Mouse (Mus musculus) stomach, embryonic 15.5 days (tissue): ENCODE results near the gene BC052040. TPM values are rescaled to one million over a fixed set of nuclear protein-coding genes. Genes with fewer than 3 reads are reported as not detected.
A peak's percentile ranks its signal among the peaks of the same experiment; 100 is the strongest.

Experiments
- ATAC-seq: fragments of 200-750 bp; cut with Nextera tagmentation; 2 replicates; pipeline ENCODE4 v1.8.0; 2017; ENCODE audit warnings: low read depth, moderate number of reproducible peaks, moderate TSS enrichment; ENCODE audit not compliant: insufficient read depth, low FRiP score
- H3K27ac ChIP-seq: fragments of 300-500 bp; sonication (generic); 2 replicates; pipeline ENCODE4 v1.5.1; 2015; ENCODE audit warnings: mild to moderate bottlenecking, inconsistent platforms
- H3K27me3 ChIP-seq: fragments of 300-500 bp; sonication (generic); replicated peaks from 2 replicates; pipeline ENCODE4 v1.6.1; 2015; ENCODE audit warnings: inconsistent platforms
- H3K36me3 ChIP-seq: fragments of 300-500 bp; sonication (generic); 2 replicates; pipeline ENCODE4 v1.6.1; 2015; ENCODE audit warnings: inconsistent platforms
- H3K4me1 ChIP-seq: fragments of 300-500 bp; sonication (generic); 2 replicates; pipeline ENCODE4 v1.6.1; 2015; ENCODE audit warnings: inconsistent platforms
- H3K4me2 ChIP-seq: fragments of 300-500 bp; sonication (generic); 2 replicates; pipeline ENCODE4 v1.6.1; 2015; ENCODE audit warnings: mild to moderate bottlenecking, inconsistent platforms
- H3K4me3 ChIP-seq: fragments of 300-500 bp; sonication (generic); replicated peaks from 2 replicates; pipeline ENCODE4 v1.5.1; 2015; ENCODE audit warnings: inconsistent platforms
- H3K9ac ChIP-seq: fragments of 300-500 bp; sonication (generic); 2 replicates; pipeline ENCODE4 v1.6.1; 2015; ENCODE audit warnings: inconsistent platforms
- H3K9me3 ChIP-seq: fragments of 300-500 bp; sonication (generic); 2 replicates; pipeline ENCODE4 v1.6.1; 2016; ENCODE audit warnings: inconsistent platforms
- WGBS: fragments of 180-500 bp; shearing (Covaris S2); methylation state at CpG from one replicate; pipeline ENCODE4 v1.1.7; 2015; 5-methylcytosine and 5-hydroxymethylcytosine counted together
- microRNA counts: library from miRNA; unstranded; fragments of <30 nt; microRNA quantifications from one replicate; lab custom pipeline; 2016
- microRNA-seq: library from miRNA; unstranded; fragments of <30 nt; microRNA quantifications from one replicate; pipeline ENCODE4, GENCODE M21; 2016
- polyA plus RNA-seq: library from polyadenylated mRNA; unstranded; fragments of >200 nt; fragmentation: Nextera tagmentation; extraction: Ambion mirVana; gene quantifications from 2 replicates; pipeline ENCODE4 v1.2.1, GENCODE M21; 2015

Gene BC052040
- polyA plus RNA-seq, 1 experiment from 2014 or later: 11.9 TPM

DNA sequence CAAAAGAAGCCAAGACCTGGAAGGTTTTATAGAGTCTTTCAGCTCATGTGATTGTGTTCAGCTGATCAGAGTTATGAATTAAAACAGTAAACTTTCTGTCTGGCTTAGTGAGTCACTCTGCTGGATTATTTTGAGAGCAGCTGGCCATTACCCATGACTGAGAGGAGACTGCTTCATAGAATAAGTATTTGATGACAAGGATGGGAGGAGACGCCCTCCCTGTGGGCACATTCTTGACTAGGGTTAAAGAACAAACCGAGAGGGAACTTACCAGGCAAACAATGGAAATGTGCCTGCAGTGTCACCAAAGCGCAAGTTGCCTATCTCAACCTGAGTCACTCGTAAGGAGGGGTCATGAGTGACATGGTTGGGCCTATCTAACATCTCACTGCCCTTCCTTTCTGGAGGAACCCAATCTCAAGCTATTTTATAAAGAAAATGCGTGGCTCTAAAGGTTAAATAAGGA lies 199.1 kb downstream of the BC052040 start:
- H3K9ac ChIP-seq: no peak overlapping the region
- no peak overlapping the region; the same call in 1 of the 2 replicates for H3K27ac ChIP-seq
- no peaks in the 10 kb centered on the region for H3K36me3 ChIP-seq
- H3K27me3 ChIP-seq: no peaks in the 10 kb centered on the region
- no peak overlapping the region for H3K4me3 ChIP-seq
- no peak for ATAC-seq
- 67% methylated on average over 5 of the region's 5 CpGs for WGBS
- H3K4me1 ChIP-seq: peaks cover 18% of the 10 kb centered on the region
- no peaks in the 10 kb centered on the region for H3K9me3 ChIP-seq
- H3K4me2 ChIP-seq: no peak overlapping the region

DNA sequence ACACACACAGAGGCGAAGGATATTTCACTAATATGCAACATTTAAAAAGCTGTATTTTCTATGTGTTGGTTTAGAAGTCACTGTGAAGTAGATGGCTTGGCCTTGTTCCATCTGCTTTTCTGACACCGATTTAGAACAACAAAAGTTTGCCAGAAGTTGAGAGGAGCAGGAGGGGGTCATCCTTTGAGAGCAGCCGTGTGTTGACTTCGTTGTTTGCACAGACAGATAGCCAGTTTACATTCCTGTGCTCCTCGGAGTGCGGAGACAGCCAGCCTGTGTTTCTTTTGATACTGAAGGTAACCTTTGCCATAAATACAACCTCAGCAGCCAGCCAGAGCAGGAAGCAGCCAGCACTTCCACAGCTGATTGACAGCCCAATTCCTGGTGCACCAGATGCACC lies 204.2 kb downstream of the BC052040 start:
- H3K4me3 ChIP-seq: no peak overlapping the region
- no peak overlapping the region for H3K9ac ChIP-seq
- peaks cover 4% of the 10 kb centered on the region; the same call in 1 of the 2 replicates for H3K4me1 ChIP-seq
- no peak for ATAC-seq
- 26% methylated on average over 6 of the region's 6 CpGs for WGBS
- H3K9me3 ChIP-seq: no peaks in the 10 kb centered on the region
- no peak overlapping the region for H3K4me2 ChIP-seq
- no peak overlapping the region for H3K27ac ChIP-seq
- no peaks in the 10 kb centered on the region for H3K27me3 ChIP-seq
- H3K36me3 ChIP-seq: no peaks in the 10 kb centered on the region

DNA sequence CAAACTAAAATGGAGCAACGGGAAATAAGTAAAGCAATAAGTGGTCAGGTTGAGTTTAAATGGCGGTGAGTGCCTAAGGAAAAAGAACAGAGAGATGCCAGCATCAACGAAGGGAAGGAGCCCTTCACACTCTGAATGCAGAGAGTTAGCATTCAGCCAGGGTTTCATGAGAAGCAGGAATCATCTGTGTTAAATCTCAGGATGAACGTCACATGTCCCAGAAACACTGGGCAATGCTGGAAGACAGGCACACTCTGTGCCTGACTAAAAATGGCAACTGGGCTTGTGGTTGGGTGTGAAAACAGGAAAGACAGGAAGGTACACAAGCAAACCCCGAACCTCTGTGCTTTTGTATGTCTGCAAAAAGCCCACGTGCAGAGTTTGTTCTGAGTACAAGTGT lies 217.3 kb downstream of the BC052040 start:
- H3K27me3 ChIP-seq: no peaks in the 10 kb centered on the region
- H3K4me3 ChIP-seq: no peak overlapping the region
- no peaks in the 10 kb centered on the region for H3K36me3 ChIP-seq
- no peaks in the 10 kb centered on the region for H3K9me3 ChIP-seq
- no peak for ATAC-seq
- WGBS: 73% methylated on average over 6 of the region's 6 CpGs
- H3K4me2 ChIP-seq: no peak overlapping the region
- no peak overlapping the region for H3K27ac ChIP-seq
- H3K9ac ChIP-seq: no peak overlapping the region
- no peaks in the 10 kb centered on the region for H3K4me1 ChIP-seq

DNA sequence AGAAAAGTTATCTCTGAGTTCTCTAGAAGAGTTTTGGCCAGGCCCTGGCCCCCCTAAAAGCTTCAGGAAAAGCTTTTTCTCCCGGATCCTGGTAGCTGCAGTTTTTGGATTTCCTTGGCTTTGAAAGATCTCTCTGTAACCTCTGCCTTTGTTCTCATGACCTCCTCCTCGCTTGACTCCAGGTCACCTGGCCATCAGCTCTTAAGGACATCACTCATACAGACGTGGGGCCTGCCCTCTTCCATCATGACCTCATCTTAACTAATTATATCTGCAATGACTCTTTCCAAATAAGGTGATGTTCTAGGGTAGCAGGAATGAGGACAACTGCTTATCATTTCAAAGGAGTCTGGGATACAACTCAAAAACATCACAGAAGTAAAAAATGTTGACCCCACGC lies 226.9 kb downstream of the BC052040 start:
- Histone ChIP-seq H3K4me3 (no peak overlapping the region), H3K27ac (no peak overlapping the region), H3K9ac (no peak overlapping the region), H3K4me2 (no peak overlapping the region), H3K36me3 (no peaks in the 10 kb centered on the region), H3K4me1 (no peaks in the 10 kb centered on the region), H3K9me3 (no peaks in the 10 kb centered on the region), H3K27me3 (no peaks in the 10 kb centered on the region)
- no peak for ATAC-seq
- WGBS: 44% methylated on average over 4 of the region's 4 CpGs

DNA sequence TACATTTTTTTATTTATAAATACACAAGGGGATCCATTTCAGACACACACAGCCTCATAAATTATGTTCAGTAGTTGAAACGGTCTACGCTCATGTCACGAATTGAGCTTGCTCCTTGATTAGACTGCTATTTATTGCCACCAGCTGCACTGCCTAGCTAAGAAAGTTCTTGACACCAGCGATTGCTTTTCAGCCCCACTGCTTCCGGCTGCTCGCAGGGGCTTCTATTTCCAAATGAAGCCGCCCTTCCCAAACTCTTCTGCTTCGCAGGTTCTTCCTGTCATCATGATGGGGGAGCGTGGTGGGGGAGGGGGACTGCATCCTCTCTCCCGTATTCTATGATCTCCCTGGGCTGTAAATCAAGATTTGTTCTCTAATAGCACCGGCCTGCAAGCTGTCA lies 231.8 kb downstream of the BC052040 start:
- Histone ChIP-seq H3K9ac (no peak overlapping the region), H3K27ac (no peak overlapping the region), H3K4me3 (no peak overlapping the region), H3K27me3 (no peaks in the 10 kb centered on the region), H3K4me2 (no peak overlapping the region), H3K36me3 (no peaks in the 10 kb centered on the region), H3K9me3 (no peaks in the 10 kb centered on the region), H3K4me1 (peaks cover 7% of the 10 kb centered on the region; the same call in 1 of the 2 replicates)
- 22% methylated on average over 11 of the region's 11 CpGs for WGBS
- no peak for ATAC-seq

DNA sequence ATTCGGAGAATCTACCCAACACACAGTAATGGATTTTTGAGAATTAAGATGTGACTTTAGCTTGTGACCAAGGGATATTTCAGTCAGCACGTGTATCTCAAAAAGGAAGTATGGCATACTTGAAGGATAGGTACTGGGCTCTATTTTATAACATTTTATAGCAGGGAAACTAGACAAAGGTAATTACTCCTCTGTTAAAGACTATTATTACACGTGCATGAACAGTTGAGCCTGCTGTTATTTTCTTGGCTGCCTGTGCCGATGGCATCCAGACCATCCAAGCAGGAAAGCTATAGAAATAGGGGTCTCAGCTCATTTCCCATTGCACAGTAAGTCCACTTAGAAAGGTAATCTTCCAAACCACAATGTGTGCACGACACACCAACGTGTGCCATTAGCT lies 232.2 kb downstream of the BC052040 start:
- no peak overlapping the region for H3K4me2 ChIP-seq
- H3K9me3 ChIP-seq: no peaks in the 10 kb centered on the region
- H3K27ac ChIP-seq: no peak overlapping the region
- no peaks in the 10 kb centered on the region for H3K36me3 ChIP-seq
- no peak overlapping the region for H3K4me3 ChIP-seq
- ATAC-seq: no peak
- H3K27me3 ChIP-seq: no peaks in the 10 kb centered on the region
- H3K4me1 ChIP-seq: peaks cover 7% of the 10 kb centered on the region; the same call in 1 of the 2 replicates
- WGBS: 52% methylated on average over 6 of the region's 6 CpGs
- no peak overlapping the region for H3K9ac ChIP-seq

DNA sequence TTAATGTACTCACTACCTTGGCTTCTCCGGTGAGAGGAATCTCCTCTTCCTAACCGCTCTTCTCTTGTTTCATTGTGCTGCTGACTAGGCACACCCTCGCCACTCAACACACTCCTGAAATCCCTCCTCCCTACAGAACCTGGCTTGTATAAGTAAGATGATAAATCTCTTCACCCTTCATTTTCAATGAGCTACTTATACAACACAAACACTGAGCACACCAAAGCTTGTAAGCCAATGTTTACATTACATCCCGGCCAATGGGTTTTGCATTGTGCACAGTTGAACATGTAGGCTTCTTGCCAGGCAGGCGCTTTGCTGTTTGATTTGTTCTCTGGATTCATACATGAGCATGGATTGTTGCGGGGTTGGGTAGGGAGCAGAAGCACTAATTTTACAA lies 236.4 kb downstream of the BC052040 start:
- ATAC-seq: peak; percentile 85
- H3K4me3 ChIP-seq: no peak overlapping the region
- H3K27ac ChIP-seq: peak overlapping the region; percentile 54; the same call in 1 of the 2 replicates
- no peak overlapping the region for H3K4me2 ChIP-seq
- no peaks in the 10 kb centered on the region for H3K36me3 ChIP-seq
- H3K4me1 ChIP-seq: peaks cover 7% of the 10 kb centered on the region; the same call in 1 of the 2 replicates
- H3K27me3 ChIP-seq: no peaks in the 10 kb centered on the region
- 28% methylated on average over 6 of the region's 6 CpGs for WGBS
- H3K9ac ChIP-seq: no peak overlapping the region
- H3K9me3 ChIP-seq: no peaks in the 10 kb centered on the region

DNA sequence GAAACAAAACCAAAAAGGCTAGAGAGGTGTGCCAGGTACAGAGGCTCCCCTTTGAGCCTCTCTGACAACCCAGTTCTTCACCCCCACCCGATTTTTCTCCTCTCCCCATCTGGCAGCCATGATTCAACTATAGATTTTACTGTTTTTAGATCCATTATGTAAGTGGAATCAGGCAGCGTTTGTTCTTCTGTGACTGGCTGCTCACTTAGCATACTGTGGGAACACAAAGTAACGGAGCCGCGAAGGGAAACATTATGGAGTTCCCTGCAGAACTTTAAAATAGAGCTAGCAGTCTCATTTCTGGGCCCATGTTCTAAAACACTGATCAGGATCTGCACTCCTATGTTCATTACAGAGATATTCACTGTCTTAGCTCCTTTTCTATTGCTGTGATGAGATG lies 240.8 kb downstream of the BC052040 start:
- Histone ChIP-seq H3K9ac (no peak overlapping the region), H3K27ac (no peak overlapping the region), H3K4me2 (no peak overlapping the region), H3K4me3 (no peak overlapping the region), H3K4me1 (peaks cover 3% of the 10 kb centered on the region; the same call in 1 of the 2 replicates), H3K27me3 (no peaks in the 10 kb centered on the region), H3K9me3 (no peaks in the 10 kb centered on the region), H3K36me3 (no peaks in the 10 kb centered on the region)
- ATAC-seq: no peak
- WGBS: 87% methylated on average over 5 of the region's 5 CpGs

MicroRNAs within 50 kb of the gene (microRNA counts, 519-probe panel; counts per million panel counts)
- 2,881 counts per million, percentile 73 among the panel's probes with 10 or more counts for microRNA mmu-miR-1951 (lab: Ali Mortazavi, UCI)

Small RNAs within 50 kb of the gene (microRNA-seq; reads per million reads assigned to microRNA genes)
- 0.77 reads per million for gene Mir1951
